Comparison of ENCODE assay signal across 9 mouse cellular contexts in the genomic region with DNA sequence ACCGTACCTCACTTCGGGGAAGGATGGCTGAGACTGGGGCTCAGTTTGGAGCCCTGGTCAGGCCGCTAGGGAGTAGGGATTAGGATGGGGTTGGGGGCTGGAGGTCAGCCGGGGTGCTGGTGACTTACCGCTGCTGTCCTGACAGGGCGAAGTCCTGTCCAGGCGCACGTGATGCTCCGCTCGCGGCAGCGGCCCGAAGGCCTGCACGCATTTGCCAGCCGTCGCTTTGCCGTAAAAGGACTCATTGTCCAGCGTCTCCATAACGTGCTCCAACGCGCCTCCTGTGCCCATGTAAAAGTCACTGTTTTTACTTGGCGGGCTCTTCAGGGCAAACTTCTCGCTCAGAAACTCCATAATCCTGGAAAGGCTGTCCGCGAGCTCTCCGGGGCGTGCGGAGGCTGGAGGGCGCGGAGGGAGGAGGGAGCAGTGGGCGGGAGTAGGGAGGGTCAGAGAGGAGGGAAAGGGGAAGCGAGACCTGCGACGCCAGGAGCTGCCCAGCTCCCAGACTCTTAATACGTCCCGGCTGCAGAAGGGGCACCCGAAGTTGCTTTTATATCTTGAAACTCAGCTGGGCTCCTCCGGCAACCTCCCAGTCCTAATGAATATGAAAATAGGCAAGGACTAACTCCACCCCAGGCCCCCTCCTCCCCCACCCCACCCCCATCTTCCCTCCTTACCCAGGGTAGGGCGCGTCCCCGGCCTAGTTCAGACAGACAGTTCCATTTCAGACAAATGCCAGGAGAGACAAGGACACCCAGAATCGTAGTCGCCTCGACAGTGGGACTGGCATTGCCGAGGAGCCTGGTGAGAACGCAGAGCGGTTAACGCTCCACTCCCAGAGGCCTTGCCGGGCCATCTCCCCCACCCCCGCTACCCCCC. TPM values are rescaled to one million over a fixed set of nuclear protein-coding genes. Genes with fewer than 3 reads are reported as not detected.
DNase-seq lines count a peak whose midpoint lies in the region; ATAC-seq lines count a peak whose summit lies in the region.
"Had no signal": no experiment of that assay in that cellular context is flagged by ENCODE, and none has a peak within 500 bp of the region (broad histone marks: within the 10 kb centered on the region; RNA-seq: fewer than 3 reads in every experiment).

No protein-coding gene starts in this region.

- H3K4me1 ChIP-seq in embryonic facial prominence, embryonic 12.5 days = peaks cover 4% of the 10 kb centered on the region; the same call in 1 of the 2 replicates
- H3K4me1 ChIP-seq in hindbrain, embryonic 12.5 days = peaks cover 16% of the 10 kb centered on the region
- H3K4me1 ChIP-seq in limb, embryonic 13.5 days = peaks cover 19% of the 10 kb centered on the region
- peaks cover 6% of the 10 kb centered on the region for H3K4me1 ChIP-seq in neural tube, embryonic 11.5 days (ENCODE audit: control insufficient read depth, insufficient read depth, low read length)

- H3K27me3 ChIP-seq in embryonic facial prominence, embryonic 12.5 days = peaks cover 33% of the 10 kb centered on the region
- H3K27me3 ChIP-seq in hindbrain, embryonic 12.5 days = peaks cover 71% of the 10 kb centered on the region
- peaks cover 73% of the 10 kb centered on the region for H3K27me3 ChIP-seq in limb, embryonic 13.5 days
- H3K27me3 ChIP-seq in neural tube, embryonic 11.5 days (ENCODE audit: control insufficient read depth, insufficient read depth, low read length) = peaks cover 78% of the 10 kb centered on the region

- H3K9me3 ChIP-seq in embryonic facial prominence, embryonic 12.5 days = no peaks in the 10 kb centered on the region
- H3K9me3 ChIP-seq in hindbrain, embryonic 12.5 days (replicated peaks) = no peaks in the 10 kb centered on the region
- no peaks in the 10 kb centered on the region for H3K9me3 ChIP-seq in limb, embryonic 13.5 days
- no peaks in the 10 kb centered on the region for H3K9me3 ChIP-seq in neural tube, embryonic 11.5 days (ENCODE audit: control insufficient read depth, low read length)

- ATAC-seq in embryonic facial prominence, embryonic 12.5 days (ENCODE audit: insufficient number of reproducible peaks, insufficient read depth, low FRiP score, low TSS enrichment) = peak; percentile 92
- ATAC-seq in hindbrain, embryonic 12.5 days (ENCODE audit: low FRiP score) = peak; percentile 74
- ATAC-seq in limb, embryonic 13.5 days (ENCODE audit: low FRiP score, low read depth) = peak; percentile 82
- peak; percentile 54 for ATAC-seq in neural tube, embryonic 11.5 days (ENCODE audit: insufficient read depth, low FRiP score, low TSS enrichment)

- intact Hi-C loops in gastrocnemius, postnatal 14 days (cut with DNase I; ENCODE audit: low total_unique reads) = no loop called here

- H3K27ac ChIP-seq in embryonic facial prominence, embryonic 12.5 days = peak overlapping the region; percentile 97
- no peak overlapping the region for H3K27ac ChIP-seq in hindbrain, embryonic 12.5 days
- H3K27ac ChIP-seq in limb, embryonic 13.5 days = no peak overlapping the region
- H3K27ac ChIP-seq in neural tube, embryonic 11.5 days (ENCODE audit: low read depth, low read length) = no peak overlapping the region

- WGBS in embryonic facial prominence, embryonic 12.5 days = under 1% methylated on average over 50 of the region's 50 CpGs
- WGBS in hindbrain, embryonic 12.5 days = under 1% methylated on average over 46 of the region's 50 CpGs
- under 1% methylated on average over 45 of the region's 50 CpGs for WGBS in limb, embryonic 13.5 days
- under 1% methylated on average over 47 of the region's 50 CpGs for WGBS in neural tube, embryonic 11.5 days

- H3K9ac ChIP-seq in embryonic facial prominence, embryonic 12.5 days = peak overlapping the region; percentile 74
- H3K9ac ChIP-seq in hindbrain, embryonic 12.5 days = no peak overlapping the region
- H3K9ac ChIP-seq in limb, embryonic 13.5 days = 0 out of 2 replicates have a peak overlapping the region, but pooled peaks have one; percentile 48
- H3K9ac ChIP-seq in neural tube, embryonic 11.5 days (ENCODE audit: low read length) = no peak overlapping the region

- peak; percentile 6 for DNase-seq in gastrocnemius, postnatal 14 days
- no peak for DNase-seq in gastrocnemius, postnatal 25 days
- peak; percentile 72 for DNase-seq in neural tube, embryonic 11.5 days (ENCODE audit: low spot score)
- no peak for DNase-seq in urinary bladder, postnatal 10 days (ENCODE audit: low spot score)
- no peak for DNase-seq in spleen, adult 12 weeks (ENCODE audit: low spot score)

- H3K36me3 ChIP-seq in embryonic facial prominence, embryonic 12.5 days = no peaks in the 10 kb centered on the region
- no peaks in the 10 kb centered on the region for H3K36me3 ChIP-seq in hindbrain, embryonic 12.5 days
- no peaks in the 10 kb centered on the region for H3K36me3 ChIP-seq in limb, embryonic 13.5 days
- no peaks in the 10 kb centered on the region for H3K36me3 ChIP-seq in neural tube, embryonic 11.5 days (ENCODE audit: control insufficient read depth, insufficient read depth, low read length)

- peak overlapping the region; percentile 58 for H3K4me3 ChIP-seq in embryonic facial prominence, embryonic 12.5 days
- H3K4me3 ChIP-seq in hindbrain, embryonic 12.5 days = peak overlapping the region; percentile 30
- H3K4me3 ChIP-seq in limb, embryonic 13.5 days = peak overlapping the region; percentile 48
- H3K4me3 ChIP-seq in neural tube, embryonic 11.5 days (ENCODE audit: low read depth, low read length) = peak overlapping the region; percentile 35

- peak overlapping the region; percentile 47 for H3K4me2 ChIP-seq in embryonic facial prominence, embryonic 12.5 days (replicated peaks)
- peak overlapping the region; percentile 51 for H3K4me2 ChIP-seq in hindbrain, embryonic 12.5 days (replicated peaks)
- H3K4me2 ChIP-seq in limb, embryonic 13.5 days (replicated peaks) = peak overlapping the region; percentile 67
- H3K4me2 ChIP-seq in neural tube, embryonic 11.5 days (ENCODE audit: low read depth) = peak overlapping the region; percentile 52

RNA-seq across cellular contexts. Expression of a gene that starts 1.5 kb away (rescaled TPM):
- total RNA-seq in gastrocnemius, postnatal 14 days (2021) = not detected
- not detected for total RNA-seq in gastrocnemius, postnatal 25 days (2021)
- 131 and 192 TPM in 2 replicates for polyA plus RNA-seq in embryonic facial prominence, embryonic 12.5 days (2016; fragmentation: Nextera tagmentation; extraction: Ambion mirVana)
- 1.5 and 3.3 TPM in 2 replicates for polyA plus RNA-seq in hindbrain, embryonic 12.5 days (2016; fragmentation: Nextera tagmentation; extraction: Ambion mirVana)
- 4.4 and 4.8 TPM in 2 replicates for polyA plus RNA-seq in limb, embryonic 13.5 days (2015; fragmentation: Nextera tagmentation; extraction: Ambion mirVana)
- polyA plus RNA-seq in neural tube, embryonic 11.5 days (2014; fragmentation: Nextera tagmentation; extraction: Ambion mirVana) = 1.1 and 1.5 TPM in 2 replicates
- total RNA-seq: gastrocnemius, postnatal 4 days had no signal

Comparison
In these comparisons a context has a peak if more than half of its experiments do, and no peak if none do; other contexts are left out.
1. DNase-seq: peak in gastrocnemius, postnatal 14 days (single experiment) and neural tube, embryonic 11.5 days (single experiment); none in gastrocnemius, postnatal 25 days (single experiment), urinary bladder, postnatal 10 days (single experiment) and spleen, adult 12 weeks (single experiment).
2. H3K9ac ChIP-seq: peak in embryonic facial prominence, embryonic 12.5 days (single experiment) and limb, embryonic 13.5 days (single experiment); none in hindbrain, embryonic 12.5 days (single experiment) and neural tube, embryonic 11.5 days (single experiment).
3. RNA of a gene that starts 1.5 kb away (polyA plus RNA-seq): 131 to 192 TPM in embryonic facial prominence, embryonic 12.5 days; 4.4 to 4.8 TPM in limb, embryonic 13.5 days, 1.5 to 3.3 TPM in hindbrain, embryonic 12.5 days and 1.1 to 1.5 TPM in neural tube, embryonic 11.5 days; every median in the first group is over 10 times any median in the second.
4. Peak in every context shown above with its lines, with median percentiles within 50 percentile points of each other: ATAC-seq, H3K4me2 ChIP-seq and H3K4me3 ChIP-seq.